Mouse (Mus musculus) brain, embryonic 14.5 days (tissue): ENCODE measurements around the gene Spag9.
"Not testable (repeated sequence)": the region's sequence is repeated elsewhere in the genome, so short reads cannot be mapped to it uniquely, and the experiment has no call there.

Experiments
- CTCF ChIP-seq: fragments of 200-500 bp; IDR thresholded peaks from 2 replicates; pipeline ENCODE4 v1.5.1; 2012; ENCODE audit warnings: inconsistent platforms, mild to moderate bottlenecking, moderate library complexity, borderline replicate concordance; ENCODE audit not compliant: insufficient read depth, insufficient read length; ENCODE audit errors: extremely low read depth
- POLR2A ChIP-seq: fragments of 200-500 bp; IDR thresholded peaks from 2 replicates; pipeline ENCODE4 v1.6.1; 2012; ENCODE audit warnings: mild to moderate bottlenecking, inconsistent platforms, borderline replicate concordance; ENCODE audit not compliant: poor library complexity, insufficient read depth, insufficient read length, severe bottlenecking; ENCODE audit errors: extremely low read depth

- not testable (repeated sequence) for TF ChIP-seq CTCF, POLR2A
Measured at GRCm38 (mm10) chr11:94086966-94087365, 91.1 kb downstream of the Spag9 start.
